Mouse (Mus musculus) heart, embryonic 14.5 days (tissue): ENCODE measurements around the gene Fbxo27. TPM values are rescaled to one million over a fixed set of nuclear protein-coding genes. Genes with fewer than 3 reads are reported as not detected.

ENCODE experiments used
- ATAC-seq: fragments of 200-750 bp; cut with Nextera tagmentation; 2 replicates; pipeline ENCODE4 v1.8.0; 2017; ENCODE audit warnings: low read depth, moderate TSS enrichment; ENCODE audit not compliant: insufficient number of reproducible peaks, insufficient read depth, low FRiP score
- H3K27ac ChIP-seq, 2 experiments: fragments of 200-500 bp in 1 of 2; fragments of 300-500 bp in 1 of 2; sonication (generic) in 1 of 2; replicated peaks in 1 of 2; 2 replicates each; pipeline ENCODE4 v1.5.1; 2012 to 2014; ENCODE audit warnings: low read depth in 2 of 2, low read length in 2 of 2, control low read depth in 1 of 2, mild to moderate bottlenecking in 1 of 2, mixed read lengths in 1 of 2; ENCODE audit not compliant: control insufficient read depth in 1 of 2, insufficient read depth in 1 of 2
- H3K27me3 ChIP-seq: fragments of 300-500 bp; sonication (generic); 2 replicates; pipeline ENCODE4 v1.6.1; 2014; ENCODE audit warnings: mild to moderate bottlenecking, low read length, control low read depth; ENCODE audit not compliant: control insufficient read depth, insufficient read depth
- H3K36me3 ChIP-seq: fragments of 300-500 bp; sonication (generic); 2 replicates; pipeline ENCODE4 v1.6.1; 2014; ENCODE audit warnings: mild to moderate bottlenecking, control low read depth, low read length, mixed read lengths; ENCODE audit not compliant: control insufficient read depth, insufficient read depth
- H3K4me1 ChIP-seq, 2 experiments: fragments of 200-500 bp in 1 of 2; fragments of 300-500 bp in 1 of 2; sonication (generic) in 1 of 2; 2 replicates each; pipeline ENCODE4 v1.6.1; 2012 to 2014; ENCODE audit warnings: low read length in 2 of 2, control low read depth in 1 of 2, mixed read lengths in 1 of 2; ENCODE audit not compliant: control insufficient read depth in 2 of 2, insufficient read depth in 2 of 2
- H3K4me2 ChIP-seq: fragments of 300-500 bp; sonication (generic); 2 replicates; pipeline ENCODE4 v1.6.1; 2014; ENCODE audit warnings: mild to moderate bottlenecking, low read length
- H3K4me3 ChIP-seq, 2 experiments: fragments of 200-500 bp in 1 of 2; fragments of 300-500 bp in 1 of 2; sonication (generic) in 1 of 2; 2 replicates each; pipeline ENCODE4 v1.5.1; 2012 to 2014; ENCODE audit warnings: low read length in 2 of 2, mild to moderate bottlenecking in 2 of 2, control low read depth in 1 of 2, low read depth in 1 of 2, moderate library complexity in 1 of 2; ENCODE audit not compliant: control insufficient read depth in 1 of 2, insufficient read depth in 1 of 2
- H3K9ac ChIP-seq: fragments of 300-500 bp; sonication (generic); 2 replicates; pipeline ENCODE4 v1.6.1; 2014; ENCODE audit warnings: mild to moderate bottlenecking, low read length
- H3K9me3 ChIP-seq: fragments of 300-500 bp; sonication (generic); 2 replicates; pipeline ENCODE4 v1.6.1; 2016; ENCODE audit warnings: low read length, control low read depth; ENCODE audit not compliant: control insufficient read depth
- WGBS: fragments of 180-500 bp; shearing (Covaris S2); extraction: QIAGEN DNeasy Blood & Tissue Kit; methylation state at CpG from one replicate; pipeline ENCODE4 v1.1.7; 2014; 5-methylcytosine and 5-hydroxymethylcytosine counted together
- polyA plus RNA-seq: library from polyadenylated mRNA; unstranded; fragments of >200 nt; fragmentation: Nextera tagmentation; extraction: Ambion mirVana; gene quantifications from 2 replicates; pipeline ENCODE4 v1.2.1, GENCODE M21; 2014

Gene Fbxo27
- polyA plus RNA-seq, 1 experiment from 2014 or later: 4.2 TPM

DNA sequence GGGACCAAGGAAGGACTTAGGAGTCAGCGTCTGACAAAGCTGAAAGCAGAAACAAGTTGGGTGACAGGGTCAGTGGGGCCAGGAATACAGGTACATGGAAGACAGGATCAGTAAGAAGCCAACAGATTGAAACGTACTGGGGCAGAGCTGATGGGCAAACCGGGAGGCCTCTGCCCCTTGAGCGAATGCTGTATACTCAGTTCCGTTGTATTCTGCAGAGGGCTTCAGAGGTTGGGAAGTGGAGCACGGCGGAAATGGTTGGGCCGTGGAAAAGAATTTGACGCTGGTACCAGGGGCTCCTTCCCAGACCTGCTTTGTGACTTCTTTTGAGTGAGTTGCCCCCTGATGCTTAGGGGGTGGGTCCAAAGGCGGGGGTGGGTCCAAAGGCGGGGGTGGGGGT lies 40.6 kb downstream of the Fbxo27 start:
- H3K9me3 ChIP-seq: peaks cover 6% of the 10 kb centered on the region
- no peak overlapping the region for H3K27ac ChIP-seq
- peak overlapping the region; percentile 56; the same call in 1 of the 2 replicates for H3K9ac ChIP-seq
- H3K4me3 ChIP-seq: peak overlapping the region; percentile 48 to 57
- peaks cover 30% of the 10 kb centered on the region for H3K36me3 ChIP-seq
- H3K4me1 ChIP-seq: peaks cover 7 to 8% of the 10 kb centered on the region in 2 experiments
- H3K27me3 ChIP-seq: no peaks in the 10 kb centered on the region
- 19% methylated on average over 11 of the region's 11 CpGs for WGBS
- ATAC-seq: no peak
- peak overlapping the region; percentile 87 for H3K4me2 ChIP-seq

DNA sequence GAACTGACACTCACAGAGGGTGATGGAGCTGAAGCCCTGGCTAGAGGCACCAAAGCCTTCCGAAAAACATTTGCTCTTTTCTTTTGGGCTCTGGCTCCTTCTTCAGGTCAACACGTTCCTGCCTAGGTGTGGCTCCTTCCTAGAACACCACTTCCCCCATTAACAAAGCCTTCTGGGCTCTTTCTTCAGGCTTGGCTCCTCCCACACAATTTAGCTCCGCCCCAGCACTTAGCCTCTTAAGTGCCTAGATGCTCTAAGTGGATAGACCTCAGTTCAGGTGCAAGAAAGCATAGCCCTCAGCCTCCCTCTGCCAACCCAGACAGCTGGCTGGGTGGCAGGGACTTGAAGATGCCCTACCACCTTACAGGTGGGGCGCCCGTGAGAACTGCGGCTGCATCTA lies 43.1 kb downstream of the Fbxo27 start:
- no peak overlapping the region for H3K4me2 ChIP-seq
- no peak overlapping the region for H3K4me3 ChIP-seq
- peaks cover 48% of the 10 kb centered on the region for H3K36me3 ChIP-seq
- no peak overlapping the region for H3K9ac ChIP-seq
- H3K4me1 ChIP-seq: peaks cover 8 to 10% of the 10 kb centered on the region in 2 experiments
- ATAC-seq: no peak
- H3K9me3 ChIP-seq: peaks cover 6% of the 10 kb centered on the region
- H3K27ac ChIP-seq: no peak overlapping the region
- H3K27me3 ChIP-seq: no peaks in the 10 kb centered on the region
- whole genome bisulfite sequencing: 75% methylated on average over 6 of the region's 6 CpGs

DNA sequence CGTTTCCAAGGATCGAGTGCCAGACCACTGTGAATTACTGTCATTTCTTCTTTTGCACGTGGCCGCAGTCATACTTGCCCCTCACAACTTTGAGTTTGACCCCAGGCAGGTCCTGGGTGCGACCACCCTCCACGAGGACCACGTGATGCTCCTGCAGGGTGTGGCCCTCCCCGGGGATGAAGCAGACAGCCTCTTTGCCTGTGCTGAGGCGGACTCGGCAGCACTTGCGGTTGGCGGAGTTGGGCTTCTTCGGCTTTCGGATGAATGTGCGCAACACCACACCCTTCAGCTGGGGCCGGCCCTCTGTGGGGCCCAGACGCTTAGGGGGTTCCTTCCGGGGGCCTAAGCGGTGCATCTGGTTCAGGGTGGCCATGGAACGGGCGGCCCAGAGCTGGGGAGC lies 47.2 kb downstream of the Fbxo27 start:
- Histone ChIP-seq H3K9me3 (no peaks in the 10 kb centered on the region), H3K36me3 (peaks cover 56% of the 10 kb centered on the region), H3K4me3 (no peak overlapping the region), H3K27me3 (no peaks in the 10 kb centered on the region), H3K4me1 (peaks cover 5 to 14% of the 10 kb centered on the region in 2 experiments), H3K9ac (no peak overlapping the region), H3K4me2 (no peak overlapping the region), H3K27ac (no peak overlapping the region)
- 93% methylated on average over 21 of the region's 21 CpGs for WGBS
- ATAC-seq: no peak

DNA sequence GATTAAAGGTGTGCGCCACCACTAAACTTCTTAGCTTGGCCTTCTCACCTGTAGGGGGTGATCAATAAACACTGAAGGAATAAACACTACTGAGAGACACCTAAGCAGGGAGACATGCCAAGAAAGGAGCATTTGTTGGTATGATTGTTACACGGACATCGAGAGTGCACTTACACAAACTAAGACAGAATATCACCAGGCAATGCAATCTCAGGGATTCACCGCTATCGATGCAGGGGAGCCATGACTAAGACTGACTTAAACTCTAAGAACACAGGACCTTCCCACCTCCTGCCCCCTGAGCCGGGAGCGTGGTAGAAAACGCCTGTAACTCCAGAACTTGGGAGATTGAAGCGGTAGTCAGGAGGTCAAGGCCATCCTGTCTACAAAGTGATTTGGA lies 48.3 kb downstream of the Fbxo27 start:
- peak overlapping the region; percentile 66 to 73 for H3K27ac ChIP-seq
- H3K9me3 ChIP-seq: no peaks in the 10 kb centered on the region
- no peaks in the 10 kb centered on the region for H3K27me3 ChIP-seq
- peaks cover 56% of the 10 kb centered on the region for H3K36me3 ChIP-seq
- peak overlapping the region; percentile 88 for H3K9ac ChIP-seq
- H3K4me2 ChIP-seq: peak overlapping the region; percentile 95
- peaks cover 5 to 14% of the 10 kb centered on the region in 2 experiments for H3K4me1 ChIP-seq
- 28% methylated on average over 9 of the region's 9 CpGs for WGBS
- ATAC-seq: no peak
- peak overlapping the region; percentile 76 to 96 for H3K4me3 ChIP-seq

DNA sequence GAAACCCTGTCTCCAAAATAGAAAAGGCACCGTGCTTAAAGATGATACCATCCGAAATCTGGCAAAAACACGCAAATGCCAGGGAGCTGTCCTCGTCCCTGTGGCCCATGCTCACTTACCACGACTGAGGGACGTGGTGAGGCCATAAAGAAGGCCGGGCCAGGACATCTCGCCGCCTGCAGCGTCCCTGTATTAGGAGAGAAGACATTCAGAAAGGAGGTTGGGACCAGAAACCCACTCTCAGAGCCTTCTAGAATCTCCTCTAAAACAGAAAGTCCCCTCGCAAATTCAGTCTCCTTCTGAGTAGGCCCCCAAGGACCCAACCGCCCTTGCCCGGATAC lies 48.7 kb downstream of the Fbxo27 start:
- 3% methylated on average over 13 of the region's 13 CpGs for WGBS
- Histone ChIP-seq H3K4me1 (peaks cover 5 to 14% of the 10 kb centered on the region in 2 experiments), H3K36me3 (peaks cover 56% of the 10 kb centered on the region), H3K9me3 (no peaks in the 10 kb centered on the region), H3K27ac (peak overlapping the region; percentile 66 to 73), H3K4me2 (peak overlapping the region; percentile 95), H3K27me3 (no peaks in the 10 kb centered on the region), H3K9ac (peak overlapping the region; percentile 88), H3K4me3 (peak overlapping the region; percentile 76 to 96)
- ATAC-seq: 0 out of 2 replicates have a peak, but pooled peaks have one; percentile 2

DNA sequence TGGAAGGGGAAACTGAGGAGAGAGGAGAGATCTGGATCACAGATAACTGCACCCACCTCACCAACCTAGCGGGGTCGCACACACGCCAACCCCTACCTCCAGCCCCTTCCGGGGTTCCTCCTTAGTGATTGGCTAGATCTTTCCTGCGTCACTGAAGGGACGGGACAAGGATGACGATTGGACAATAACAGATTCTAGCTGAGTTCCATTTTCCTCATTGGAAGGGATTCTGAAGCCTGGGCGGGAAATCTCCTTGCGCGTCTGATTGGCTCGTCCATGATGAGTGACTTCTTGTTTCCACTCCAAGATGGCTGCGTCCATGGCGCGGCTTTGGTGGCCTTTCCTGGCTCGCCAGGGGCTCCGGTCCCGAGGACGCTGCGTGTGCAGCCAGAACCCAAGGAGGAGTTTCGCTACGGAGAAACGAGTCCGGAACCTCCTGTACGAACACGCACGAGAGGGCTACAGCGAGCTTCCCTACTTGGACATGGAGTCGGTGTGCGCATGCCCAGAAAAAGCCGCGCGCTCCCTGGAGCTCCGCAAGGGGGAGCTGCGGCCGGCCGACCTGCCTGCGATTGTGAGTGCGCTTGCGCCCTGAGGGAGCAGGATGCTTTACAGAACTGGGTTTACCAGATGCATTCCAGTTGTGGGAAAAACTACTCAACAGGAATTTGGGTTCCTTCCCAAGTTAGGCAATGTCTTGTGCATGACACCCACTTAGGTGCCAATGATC lies 49.2 kb downstream of the Fbxo27 start, which contains the start of the genes Mrps12 and Sars2:
Gene Mrps12 (minus strand): TSS at position 112 of the 730 bp plus-strand sequence.
Gene Sars2 (plus strand): TSS at position 284 of the 730 bp plus-strand sequence.
- peak; percentile 98 for ATAC-seq
- Histone ChIP-seq H3K36me3 (peaks cover 56% of the 10 kb centered on the region), H3K9me3 (no peaks in the 10 kb centered on the region), H3K27ac (peak within 1 kb of the TSS; percentile 78 to 91), H3K4me2 (peak within 1 kb of the TSS; percentile 95), H3K27me3 (no peaks in the 10 kb centered on the region), H3K9ac (peak within 1 kb of the TSS; percentile 88), H3K4me3 (peak within 1 kb of the TSS; percentile 76 to 96), H3K4me1 (peaks cover 5 to 14% of the 10 kb centered on the region in 2 experiments)
- WGBS: 0% methylated on average over 39 of the region's 39 CpGs
